Mouse (Mus musculus) B cell, adult (primary cell): ENCODE measurements around the gene Akr1b3. TPM values are rescaled to one million over a fixed set of nuclear protein-coding genes. Genes with fewer than 3 reads are reported as not detected.

Experiments
- total RNA-seq: library from RNA; stranded (reverse); gene quantifications from 4 replicates; pipeline ENCODE4 v1.2.4, GENCODE M21; 2023; ENCODE audit not compliant: inconsistent age

Akr1b3 gene
- 102 to 109 TPM (median 105 TPM) in 4 replicates for total RNA-seq

DNA sequence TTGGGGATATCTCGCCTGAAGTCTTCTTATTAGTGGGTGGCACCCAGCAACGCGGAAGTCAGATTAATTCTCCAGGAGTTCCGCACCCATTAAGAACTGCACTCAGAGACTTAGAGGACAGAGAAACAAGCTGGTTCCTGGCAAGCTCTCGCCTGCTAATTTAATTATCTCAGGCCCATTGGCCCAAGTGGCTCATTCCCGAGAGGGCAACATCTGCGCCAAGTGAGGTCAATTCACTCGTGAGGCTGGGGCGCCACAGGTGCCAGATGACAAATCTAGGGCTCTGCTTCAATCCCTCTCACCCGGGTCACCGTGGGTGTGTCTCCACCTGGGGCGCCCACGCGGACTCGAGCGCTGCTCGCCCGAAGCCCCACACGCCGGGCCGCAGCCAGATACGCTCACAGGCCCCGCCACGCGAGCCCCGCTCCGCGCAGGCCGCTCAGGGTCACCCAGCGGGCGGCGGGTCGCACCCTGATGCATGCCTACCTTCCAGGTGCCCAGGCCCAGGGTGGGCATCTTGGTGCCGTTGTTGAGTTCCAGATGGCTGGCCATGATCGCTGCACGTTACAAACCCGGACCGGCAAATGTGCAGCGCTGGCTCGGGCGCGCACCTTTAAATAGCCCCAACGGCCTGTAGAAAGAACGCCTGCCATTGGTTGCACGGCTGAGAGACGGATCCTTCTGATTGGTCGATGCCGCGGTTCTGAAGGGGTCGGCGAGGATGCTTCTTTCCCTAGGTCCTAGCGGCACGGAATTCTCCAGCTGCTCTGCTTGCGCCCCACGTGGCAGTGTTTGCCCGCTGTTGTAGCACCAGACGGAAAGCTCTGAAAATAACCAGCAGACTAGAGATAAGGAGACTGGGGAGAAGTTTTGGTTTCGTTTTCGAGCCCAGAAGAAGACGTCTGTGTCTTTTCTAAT lies at the start of gene Akr1b3:
Gene Akr1b3 (minus strand): TSS at position 625 of the 918 bp plus-strand sequence.

DNA sequence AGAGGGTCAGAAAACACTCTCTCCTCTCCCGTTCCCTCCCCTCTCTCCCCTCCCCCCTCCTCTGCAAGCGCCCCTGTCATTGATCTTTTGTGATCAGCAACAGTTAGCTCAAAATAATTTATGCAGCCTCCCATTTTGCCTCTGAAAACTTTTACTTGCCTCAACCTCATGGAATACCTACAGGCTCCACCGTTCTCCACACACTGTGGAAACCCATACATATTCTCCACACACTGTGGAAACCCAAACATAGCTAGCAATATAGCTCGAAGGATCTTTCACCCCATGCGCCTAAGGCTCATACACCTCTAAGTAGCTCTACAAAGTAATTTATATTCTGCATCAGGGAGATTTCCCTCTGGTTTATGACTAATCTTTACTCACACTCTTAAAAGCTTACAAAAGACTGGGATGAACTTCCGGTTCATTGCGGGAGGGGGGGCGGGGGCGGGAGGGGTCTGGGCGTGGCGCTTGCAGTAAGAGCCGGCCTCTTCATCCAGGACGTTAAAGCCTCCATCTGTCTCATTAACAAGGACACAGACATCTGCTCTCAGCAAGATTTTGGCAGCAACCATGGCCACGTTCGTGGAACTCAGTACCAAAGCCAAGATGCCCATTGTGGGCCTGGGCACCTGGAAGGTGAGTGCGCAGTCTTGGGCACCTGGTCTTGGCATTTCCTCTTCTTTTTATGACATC lies 36.5 kb upstream of the Akr1b3 start, which contains the start of gene Akr1b8:
Gene Akr1b8 (plus strand): TSS at position 462 of the 696 bp plus-strand sequence.

Other genes starting within 250 kb of the Akr1b3 start
- 24.5 to 27.2 TPM (median 26.0 TPM) in 4 replicates for gene Slc35b4, start 140.4 kb downstream of the Akr1b3 start, total RNA-seq
- not detected in 4 replicates for gene Akr1b8, start 36.6 kb upstream of the Akr1b3 start, total RNA-seq
- gene Akr1b10, start 66.7 kb upstream of the Akr1b3 start, total RNA-seq: 25.1 to 34.9 TPM (median 30.2 TPM) in 4 replicates
- 0.69 to 0.97 TPM (median 0.90 TPM) in 4 replicates for gene Akr1b7, start 94.9 kb upstream of the Akr1b3 start, total RNA-seq
- 14.5 to 17.1 TPM (median 16.0 TPM) in 4 replicates for gene Bpgm, start 158.7 kb upstream of the Akr1b3 start, total RNA-seq